Mouse (Mus musculus) small intestine, adult 2 months (tissue): ENCODE measurements around the gene Usp2.
A peak's percentile ranks its signal among the peaks of the same experiment; 100 is the strongest.

Source experiments
- CTCF ChIP-seq: fragments of 200-500 bp; IDR thresholded peaks from 2 replicates; pipeline ENCODE4 v1.5.1; 2012; ENCODE audit warnings: low read depth, mild to moderate bottlenecking, control low read depth, inconsistent platforms, low read length, moderate library complexity, mixed read lengths; ENCODE audit not compliant: insufficient replicate concordance, insufficient read length; ENCODE audit errors: extremely low read depth
- POLR2A ChIP-seq: fragments of 200-500 bp; IDR thresholded peaks from 2 replicates; pipeline ENCODE4 v1.6.1; 2012; ENCODE audit warnings: low read depth, mild to moderate bottlenecking, control low read depth, inconsistent platforms, low read length, moderate library complexity

GRCm38 (mm10) chr9:44093612-44094503, 27.0 kb downstream of the Usp2 start:
- TF ChIP-seq POLR2A (no peak), CTCF (peak; percentile 85)
